Mouse (Mus musculus) layer of hippocampus, adult 8-10 months (tissue): ENCODE results near the gene Rcc1. TPM values are rescaled to one million over a fixed set of nuclear protein-coding genes. Genes with fewer than 3 reads are reported as not detected.

Source experiments
- DNase-seq, 2 experiments: peaks; one replicate each; pipeline ENCODE4 v3.0.0; 2022; ENCODE audit warnings: low spot score in 2 of 2
- total RNA-seq, 4 experiments: library from RNA; stranded (reverse); gene quantifications; 2 replicates each; pipeline ENCODE4 v1.2.4; 2022

Gene Rcc1
- 10 to 100 TPM; 10.0 to 12.4 (median 11.0) TPM for total RNA-seq

DNA sequence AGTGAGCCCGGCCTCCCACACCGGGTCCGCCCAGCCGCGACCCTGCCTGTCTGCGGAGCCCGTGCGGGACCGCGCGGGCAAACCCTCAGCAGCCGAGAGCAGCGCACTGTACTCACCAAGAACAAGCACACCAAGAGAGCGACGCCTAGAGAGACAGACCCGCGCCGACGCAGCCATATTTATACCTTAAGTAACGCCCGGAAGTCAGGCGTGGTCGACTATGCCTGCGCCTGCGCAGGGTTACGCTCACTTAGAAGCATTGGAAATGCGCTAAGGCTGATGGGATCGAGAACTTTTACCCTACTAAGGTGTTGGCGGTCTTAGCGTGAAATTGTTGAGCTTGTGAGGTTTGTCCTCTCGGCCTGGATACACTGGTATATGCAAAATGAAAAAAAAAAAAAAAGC is at the start of gene Rcc1:
TSS of gene Rcc1 (minus strand) at position 125 of the 405 bp plus-strand sequence.
- DNase-seq: peak; percentile 82 to 90

DNA sequence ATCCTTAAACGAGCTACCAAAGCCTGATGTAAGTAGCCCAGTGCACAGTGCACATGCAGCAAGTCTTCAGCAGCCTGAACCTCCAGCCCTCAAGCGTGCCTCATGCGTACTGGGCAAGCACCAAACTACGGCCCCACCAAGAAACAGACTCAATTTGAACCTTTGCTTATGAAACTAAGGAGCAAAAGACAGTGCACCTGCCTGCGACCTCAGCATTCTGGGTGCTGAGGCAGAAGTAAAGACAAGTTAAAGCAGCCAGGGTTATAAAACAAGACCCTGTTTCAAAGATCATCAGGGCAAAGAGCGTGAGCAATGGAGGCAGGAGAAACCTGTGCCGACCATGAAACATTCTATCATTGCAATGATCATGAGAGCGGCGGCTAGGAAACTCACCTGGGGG is 47.6 kb upstream of the Rcc1 start:
- no peak for DNase-seq

DNA sequence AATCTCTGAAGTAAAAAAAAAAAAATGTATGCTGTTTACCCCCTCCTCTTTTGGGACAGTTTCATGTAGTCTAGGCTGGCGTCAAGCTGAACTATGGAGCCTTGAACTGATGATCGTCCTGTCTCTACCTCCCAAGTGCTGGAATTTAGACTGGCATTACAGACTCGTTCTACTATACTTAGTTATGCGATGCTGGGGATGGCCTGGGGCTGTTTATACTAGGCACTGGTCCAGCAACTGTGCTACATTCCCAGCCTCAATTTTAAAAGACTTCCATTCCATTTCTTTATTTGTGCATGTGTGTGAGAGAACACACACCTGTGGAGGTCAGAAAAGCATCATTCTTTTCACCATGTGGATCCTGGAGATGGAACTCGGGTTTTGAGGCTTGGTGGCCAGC is 45.5 kb upstream of the Rcc1 start:
- no peak for DNase-seq

DNA sequence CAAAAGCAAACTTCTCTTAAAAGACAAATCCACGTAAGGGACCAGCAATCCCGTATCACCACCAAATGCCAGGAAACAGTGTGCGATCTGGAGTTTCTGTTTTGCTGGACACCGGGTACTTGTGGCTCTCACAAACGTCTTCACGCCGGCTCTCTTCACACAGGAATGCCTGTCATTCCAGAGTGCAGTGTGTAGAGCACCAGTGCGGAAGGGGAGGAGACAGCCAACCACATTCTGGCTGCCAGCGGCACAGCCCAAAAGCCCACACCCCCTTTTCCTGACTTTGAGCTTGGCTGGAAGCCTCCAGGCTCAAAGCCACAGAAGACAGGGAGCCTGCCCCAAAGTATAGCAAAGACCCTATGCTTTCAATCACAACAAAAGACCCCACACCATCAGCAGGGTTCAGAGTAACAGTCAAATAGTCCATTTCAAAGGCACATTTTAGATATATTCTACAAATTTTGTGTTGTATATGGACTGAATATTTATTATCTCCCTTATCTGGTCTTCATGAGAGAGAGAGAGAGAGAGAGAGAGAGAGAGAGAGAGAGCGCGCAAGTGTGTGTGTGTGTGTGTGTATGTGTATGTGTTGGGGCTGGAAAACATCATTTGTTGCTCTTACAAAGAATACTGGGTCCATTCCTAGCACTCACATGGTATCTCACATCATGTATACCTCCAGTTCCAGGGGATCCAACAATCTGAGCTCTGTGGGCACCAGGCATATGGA is 44.8 kb upstream of the Rcc1 start:
- peak in 1 of 2 experiments; percentile 15 for DNase-seq

DNA sequence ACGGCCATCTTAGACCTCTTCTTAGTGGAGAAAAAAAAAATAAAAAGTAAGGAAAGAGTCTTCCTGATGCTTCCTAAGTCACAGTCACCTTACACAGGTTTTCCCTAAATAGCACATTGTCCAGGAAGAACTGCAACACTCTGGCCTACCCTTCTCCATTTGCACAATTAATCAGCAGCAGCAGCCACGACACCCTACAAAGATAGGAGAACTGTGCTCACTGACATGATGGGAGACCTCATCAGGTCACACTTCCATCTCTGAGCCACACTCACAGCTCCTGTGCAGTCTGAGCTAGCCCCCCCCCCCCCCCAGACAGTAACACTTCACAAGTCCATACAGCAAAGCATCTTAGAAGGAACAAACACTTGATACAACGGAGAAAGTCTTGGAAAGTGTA is 43.7 kb upstream of the Rcc1 start:
- DNase-seq: no peak

DNA sequence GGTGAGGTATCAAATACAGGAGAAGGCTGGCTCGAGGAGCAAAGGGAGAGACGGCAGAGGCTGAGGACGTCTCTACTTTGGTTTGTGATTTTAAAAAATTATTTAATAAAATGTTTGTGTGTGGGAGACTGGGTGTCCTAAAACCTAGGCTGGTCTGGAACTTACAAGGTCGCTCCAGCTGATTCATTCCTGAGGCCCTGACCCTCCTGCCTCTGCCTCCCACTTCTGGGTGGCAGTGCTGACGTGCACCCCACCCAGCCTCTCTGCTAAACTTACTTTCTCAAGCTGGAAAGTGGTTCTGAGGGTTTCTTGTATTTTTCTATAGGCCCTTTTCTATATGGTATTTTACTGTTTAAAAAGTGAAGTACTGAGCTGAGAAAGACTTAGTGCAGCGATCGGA is 42.8 kb upstream of the Rcc1 start:
- DNase-seq: no peak

DNA sequence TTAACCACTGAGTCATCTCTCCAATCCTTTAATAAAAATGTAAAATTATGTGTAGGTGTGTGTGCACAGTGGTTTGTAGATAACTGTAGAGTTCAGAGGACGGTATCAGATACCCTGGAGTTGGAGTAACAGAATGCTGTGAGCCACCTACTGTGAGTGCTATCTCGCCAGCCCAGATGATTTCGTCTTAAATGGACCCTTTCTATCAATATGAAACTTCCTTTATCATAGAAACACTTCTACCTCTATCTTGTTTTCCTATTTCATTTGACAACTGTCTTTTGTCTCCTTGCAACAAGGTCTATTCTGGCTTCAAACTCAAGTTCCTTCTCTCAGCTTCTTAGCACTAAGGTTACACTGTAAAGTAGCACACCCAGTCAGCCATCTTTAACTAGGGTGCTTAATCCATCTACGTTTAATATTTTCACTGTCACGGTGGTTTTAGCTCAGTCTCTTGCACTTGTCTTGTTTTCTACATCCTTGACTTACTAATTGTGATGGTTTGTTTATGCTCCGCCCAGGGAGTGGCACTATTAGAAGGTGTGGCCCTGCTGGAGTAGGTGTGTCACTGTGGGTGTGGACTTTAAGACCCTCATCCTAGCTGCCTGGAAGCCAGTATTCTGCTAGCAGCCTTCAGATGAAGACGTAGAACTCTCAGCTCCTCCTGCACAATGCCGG is 37.8 kb upstream of the Rcc1 start:
- no peak for DNase-seq

DNA sequence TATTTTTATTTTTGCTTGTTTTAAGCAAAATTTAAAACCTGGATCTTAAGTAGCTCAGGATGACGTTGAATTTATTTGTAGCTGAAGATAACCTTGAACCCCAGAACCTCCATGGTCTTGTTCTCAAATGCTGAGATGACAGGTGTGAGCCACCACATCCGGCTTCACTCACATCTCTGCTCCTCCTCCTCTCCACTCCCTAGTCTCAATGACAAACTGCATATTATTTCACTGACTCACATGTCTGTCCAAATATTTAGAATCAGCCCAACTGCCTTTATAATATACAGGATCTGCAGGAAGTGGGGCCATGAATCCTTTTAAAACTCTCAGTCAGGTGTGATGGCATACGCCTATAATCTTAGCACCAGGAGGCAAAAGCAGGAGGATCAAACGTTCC is 35.9 kb upstream of the Rcc1 start:
- DNase-seq: no peak

DNA sequence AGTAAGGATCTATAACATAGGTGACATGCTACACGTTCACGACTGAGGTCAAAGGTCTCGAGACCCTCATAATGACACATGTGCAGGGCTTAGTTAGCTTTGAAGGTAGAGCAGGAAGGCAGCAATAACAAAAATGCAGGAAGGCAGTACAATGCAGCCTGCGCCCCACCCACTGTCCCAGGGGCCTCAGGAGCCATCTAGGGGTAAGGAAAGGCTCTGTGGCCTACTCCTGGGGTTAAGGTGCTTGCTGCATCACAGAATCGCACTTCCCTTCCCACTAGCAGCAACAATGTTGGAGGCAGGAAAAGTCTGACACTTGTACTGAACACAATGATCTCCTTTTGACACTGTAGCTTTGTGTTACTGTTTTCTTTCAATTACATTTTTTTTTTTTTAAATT is 34.2 kb upstream of the Rcc1 start:
- no peak for DNase-seq

DNA sequence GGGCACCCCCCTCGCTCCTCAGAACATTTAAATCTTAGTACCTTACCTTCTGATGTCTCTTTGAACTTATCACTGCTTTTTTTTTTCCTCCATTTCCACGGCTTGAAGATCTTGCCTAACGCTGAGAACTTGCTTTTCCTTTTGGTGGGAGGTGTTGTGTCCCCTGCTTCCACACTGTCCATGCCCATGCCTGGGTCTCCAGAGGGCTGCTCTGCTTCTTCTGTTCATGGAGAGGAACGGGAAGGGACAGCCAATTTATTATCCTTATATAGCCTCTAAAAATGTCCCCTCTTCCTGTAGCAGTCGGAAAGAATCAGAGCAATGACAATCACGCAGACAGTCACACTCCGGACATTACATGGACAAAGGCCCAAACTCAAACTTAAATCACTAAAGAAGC is 33.4 kb upstream of the Rcc1 start:
- DNase-seq: no peak

DNA sequence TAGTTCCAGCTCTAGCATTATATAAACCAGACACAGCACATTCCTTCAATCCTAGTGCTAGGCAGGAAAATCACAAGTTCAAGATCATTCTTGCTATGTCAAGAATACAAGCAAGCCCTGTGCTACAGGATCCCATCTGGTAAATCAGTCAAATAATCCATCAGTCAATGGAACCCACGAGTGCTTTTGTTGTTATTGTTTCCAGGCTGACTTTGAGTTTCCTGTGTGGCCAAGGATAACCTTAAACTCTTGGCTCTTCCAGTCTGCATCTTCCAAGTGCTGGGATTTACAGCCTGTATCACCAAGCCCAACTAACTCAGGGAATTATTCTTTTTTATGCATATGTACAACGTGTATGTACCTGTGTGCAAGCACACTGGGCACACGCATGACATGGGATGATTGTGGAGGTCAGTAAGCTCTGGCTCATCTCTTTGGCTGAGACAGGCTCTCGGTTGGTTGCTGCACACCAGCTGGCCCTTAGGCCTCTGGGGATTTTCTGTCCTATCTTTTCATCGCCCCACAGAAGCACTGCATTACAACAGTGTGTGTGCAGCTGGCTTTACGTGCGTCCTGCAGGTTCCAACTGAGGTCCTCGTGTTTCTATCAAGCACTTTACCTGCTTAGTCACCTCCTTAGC is 32.5 kb upstream of the Rcc1 start:
- no peak for DNase-seq

DNA sequence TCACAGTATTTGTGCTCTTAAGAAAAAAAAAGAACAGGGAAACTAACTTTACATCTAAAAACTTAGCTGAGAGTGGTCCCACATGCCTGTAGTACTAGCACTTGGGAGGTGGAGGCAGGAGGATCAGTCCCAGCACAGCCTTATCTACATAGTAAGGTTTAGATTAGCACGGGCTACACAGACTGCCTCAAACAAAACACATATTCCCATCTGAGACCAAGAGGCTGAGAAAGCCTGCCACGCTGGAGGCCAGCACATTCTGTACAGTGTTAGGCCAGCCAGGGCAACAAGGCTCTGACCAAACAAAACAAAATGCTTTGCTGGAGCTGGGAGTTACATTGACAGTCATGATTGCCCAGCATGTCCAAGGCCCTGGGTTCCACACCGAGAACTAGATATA is 30.1 kb upstream of the Rcc1 start:
- no peak for DNase-seq

DNA sequence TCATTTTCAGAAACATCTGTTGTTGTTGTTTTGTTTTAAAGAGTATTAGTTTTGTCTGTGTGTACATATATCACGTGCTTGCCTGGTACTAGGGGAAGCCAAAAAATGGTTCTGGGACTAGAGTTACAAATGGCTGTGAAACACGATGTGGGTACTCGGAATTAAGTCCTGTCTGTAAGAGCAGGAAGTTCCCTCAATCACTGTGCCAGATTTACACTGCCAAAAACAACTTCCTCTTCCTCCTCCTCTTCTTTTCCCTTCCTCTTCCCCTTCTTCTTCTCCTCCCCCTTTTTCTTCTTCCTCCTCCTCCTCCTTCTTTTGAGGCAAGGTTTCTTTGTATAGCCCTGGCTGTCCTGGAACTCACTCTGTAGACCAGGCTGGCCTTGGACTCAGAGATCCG is 28.9 kb upstream of the Rcc1 start:
- DNase-seq: no peak

DNA sequence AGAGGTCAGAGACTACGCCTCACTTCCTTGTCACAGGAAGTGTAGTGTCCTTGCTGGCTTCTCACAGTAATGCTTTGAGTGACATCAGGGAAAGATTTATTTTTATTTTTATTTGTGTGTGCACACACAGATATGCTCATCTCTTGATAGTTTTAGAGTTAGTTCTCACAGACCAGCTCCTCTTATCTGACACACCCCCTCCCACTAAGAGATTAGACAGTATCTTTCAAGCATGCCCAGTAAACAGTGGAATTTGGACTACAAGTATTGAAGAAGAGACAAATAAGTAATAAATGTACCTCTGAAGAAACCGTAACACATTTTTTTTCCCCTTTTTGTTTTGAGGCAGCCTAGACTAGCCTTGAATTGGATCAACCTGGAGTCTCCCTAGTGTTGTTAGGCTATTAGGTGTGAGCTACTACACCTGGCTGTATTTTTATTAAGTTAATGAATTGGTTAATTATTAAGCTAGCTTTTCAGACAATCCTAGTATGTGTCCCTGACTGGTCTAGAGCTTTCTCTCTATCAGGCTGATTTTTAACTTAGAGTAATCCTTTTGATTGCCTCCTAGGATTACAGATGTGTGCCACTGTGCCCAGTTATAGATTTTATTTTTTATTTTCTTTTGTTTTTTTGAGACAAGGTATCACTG is 27.7 kb upstream of the Rcc1 start:
- DNase-seq: no peak

DNA sequence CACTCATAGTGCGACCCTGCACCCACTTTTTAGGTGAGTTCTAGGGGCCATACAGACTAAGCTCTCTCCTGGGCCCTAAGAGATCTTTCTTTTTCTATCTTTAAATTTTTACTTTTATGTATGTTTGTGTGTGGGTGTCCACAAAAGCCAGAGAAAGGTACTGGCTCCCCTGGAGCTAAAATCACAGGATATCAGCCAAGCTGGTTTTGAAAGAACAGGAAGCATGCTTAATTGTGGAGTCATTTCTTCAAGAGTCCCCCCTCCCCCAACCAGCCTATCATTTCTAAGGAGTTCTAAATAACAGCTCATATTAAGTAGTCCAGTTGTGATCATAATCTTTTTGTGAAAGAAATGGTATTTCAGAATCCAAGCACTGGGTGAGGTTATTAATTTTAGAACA is 20.4 kb upstream of the Rcc1 start:
- DNase-seq: no peak

DNA sequence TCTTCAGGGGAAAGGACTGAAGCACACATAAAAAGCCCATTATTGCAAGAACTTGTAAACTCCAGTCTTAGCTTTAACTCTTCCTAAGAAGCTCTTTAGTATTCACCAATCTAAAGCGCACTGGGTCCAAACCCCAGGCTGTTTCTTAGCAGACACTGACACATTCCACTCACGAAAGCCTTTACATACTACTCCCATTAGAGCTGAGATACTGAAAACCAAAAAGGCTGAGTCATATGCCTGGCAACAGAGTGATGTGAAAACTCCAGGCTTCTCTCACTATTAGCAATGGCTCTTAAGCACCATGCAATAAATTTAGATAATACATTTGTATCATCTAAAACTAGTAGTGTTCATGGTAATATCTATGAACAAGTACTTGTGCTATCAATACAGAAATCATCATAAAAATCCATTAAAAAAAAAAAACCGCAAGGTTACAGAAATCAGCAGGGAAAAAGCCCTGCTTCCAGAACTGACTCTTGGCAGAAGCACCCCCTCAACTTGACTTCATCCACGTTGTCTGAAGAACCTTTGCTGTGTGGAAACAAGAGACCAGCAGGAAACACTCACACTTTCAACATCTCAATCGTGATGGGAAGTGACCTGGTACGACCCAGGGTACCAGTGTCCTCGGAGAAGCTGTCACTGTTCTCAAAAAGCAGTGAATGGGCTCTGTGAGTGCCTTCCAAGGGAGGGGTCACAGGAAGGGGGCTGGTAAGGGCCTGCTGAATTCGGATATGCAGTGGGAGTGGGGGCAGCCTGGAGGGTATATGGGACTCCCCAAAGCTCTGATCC is 16.7 kb upstream of the Rcc1 start:
- DNase-seq: no peak

DNA sequence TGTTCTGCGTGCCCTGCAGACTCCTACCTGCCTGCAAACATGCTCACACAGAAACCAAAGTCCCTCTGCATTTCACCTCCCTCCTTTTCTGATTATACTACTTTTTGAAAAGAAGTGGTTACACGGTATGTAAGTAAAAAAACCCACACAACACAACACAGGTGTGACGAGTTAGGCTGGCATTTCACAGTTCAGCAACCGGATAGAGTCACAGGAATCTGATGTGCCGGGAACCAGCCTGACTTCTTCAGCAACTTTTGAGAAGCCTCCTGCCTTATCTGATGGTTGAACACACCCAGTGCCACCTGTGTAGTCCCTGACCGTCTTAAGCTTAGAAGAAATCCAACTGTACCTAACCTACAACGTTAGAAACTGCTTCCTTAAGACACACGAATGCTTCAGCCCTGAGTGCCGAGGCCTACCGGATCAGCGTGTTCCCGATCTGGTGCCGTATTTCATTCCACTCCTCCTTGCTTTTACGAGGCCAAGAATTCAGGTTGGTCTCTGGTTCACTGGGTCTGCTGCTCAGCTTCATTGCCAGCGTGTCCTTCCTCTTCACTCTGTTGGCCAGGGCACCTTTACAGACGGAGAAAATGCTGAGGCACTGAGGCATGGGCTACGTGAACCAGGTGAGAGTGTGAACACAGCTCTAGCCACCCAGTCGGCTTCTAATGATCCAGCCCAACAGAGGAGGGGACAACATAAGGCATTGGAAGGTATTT is 14.2 kb upstream of the Rcc1 start:
- no peak for DNase-seq

DNA sequence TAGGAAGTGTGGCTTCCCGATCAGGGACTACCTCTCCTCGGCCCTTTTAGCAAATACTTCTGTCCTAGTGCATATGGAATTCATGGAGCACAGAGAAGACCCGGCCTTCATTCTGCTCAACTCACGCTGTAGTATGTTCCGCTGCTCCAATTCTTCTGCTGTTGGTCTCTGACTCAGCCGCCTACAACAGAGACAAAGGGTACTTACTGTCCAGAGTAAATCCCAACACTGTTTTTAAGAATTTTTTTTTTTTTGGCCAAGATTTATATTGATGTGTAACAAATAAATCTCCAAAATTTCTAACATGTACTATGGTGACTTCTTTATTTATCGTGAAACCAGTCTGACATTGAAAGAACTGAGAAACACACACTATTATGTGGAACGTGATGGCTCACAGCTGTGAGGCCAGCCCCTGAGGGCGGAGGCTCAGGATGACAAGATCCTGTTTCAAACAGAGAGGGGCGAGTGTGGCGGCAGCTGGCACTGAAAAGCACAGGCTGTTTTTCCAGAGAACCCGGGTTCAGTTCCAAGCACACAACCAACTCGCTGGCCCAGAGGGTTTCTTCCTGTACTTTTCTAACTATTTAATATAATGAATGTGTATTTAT is 12.2 kb upstream of the Rcc1 start:
- no peak for DNase-seq

DNA sequence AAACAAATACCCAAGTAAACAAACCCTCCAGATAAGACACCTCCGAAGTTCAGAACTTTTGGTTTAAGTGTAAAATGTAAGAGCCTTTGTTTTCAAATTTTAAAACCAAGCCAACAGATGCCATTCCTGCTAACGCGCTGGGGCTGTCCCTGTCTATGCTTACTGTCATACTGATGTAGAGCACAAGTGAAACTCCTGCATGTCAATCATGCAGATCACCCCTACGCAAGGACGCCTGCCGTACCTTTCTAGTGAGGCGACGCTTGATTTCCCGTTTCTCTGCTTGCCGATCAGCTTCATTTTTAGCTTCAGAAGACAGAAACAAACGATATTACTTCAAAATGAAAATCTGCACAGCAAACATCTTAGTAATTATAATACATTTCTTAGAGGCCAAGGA is 10.1 kb upstream of the Rcc1 start:
- no peak for DNase-seq

DNA sequence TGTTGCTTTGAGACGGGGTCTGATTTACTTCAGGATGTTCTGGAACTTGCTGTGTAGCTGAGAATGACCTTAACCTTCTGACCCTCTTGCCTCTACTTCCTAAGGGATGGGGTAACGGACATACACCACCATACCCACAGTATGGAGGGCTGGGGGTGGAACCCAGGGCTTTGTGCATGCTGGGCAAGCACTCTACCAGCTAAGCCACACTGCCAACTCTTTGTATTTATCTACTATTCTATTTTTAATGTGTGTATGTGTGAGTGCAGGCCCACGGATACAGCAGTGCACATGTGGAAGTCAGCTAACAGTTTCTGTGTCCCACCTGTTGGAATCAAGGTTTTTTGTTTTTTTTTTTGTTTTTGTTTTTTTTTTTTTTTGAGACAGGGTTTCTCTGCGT is 6.1 kb upstream of the Rcc1 start:
- no peak for DNase-seq
